Mouse (Mus musculus): ENCODE measurements around the gene Ogdh. TPM values are rescaled to one million over a fixed set of nuclear protein-coding genes. Genes with fewer than 3 reads are reported as not detected.
"Not testable (repeated sequence)": the region's sequence is repeated elsewhere in the genome, so short reads cannot be mapped to it uniquely, and the experiment has no call there.

Gene Ogdh
- total RNA-seq (2017) = 97.5 and 110 TPM in 2 replicates

DNA sequence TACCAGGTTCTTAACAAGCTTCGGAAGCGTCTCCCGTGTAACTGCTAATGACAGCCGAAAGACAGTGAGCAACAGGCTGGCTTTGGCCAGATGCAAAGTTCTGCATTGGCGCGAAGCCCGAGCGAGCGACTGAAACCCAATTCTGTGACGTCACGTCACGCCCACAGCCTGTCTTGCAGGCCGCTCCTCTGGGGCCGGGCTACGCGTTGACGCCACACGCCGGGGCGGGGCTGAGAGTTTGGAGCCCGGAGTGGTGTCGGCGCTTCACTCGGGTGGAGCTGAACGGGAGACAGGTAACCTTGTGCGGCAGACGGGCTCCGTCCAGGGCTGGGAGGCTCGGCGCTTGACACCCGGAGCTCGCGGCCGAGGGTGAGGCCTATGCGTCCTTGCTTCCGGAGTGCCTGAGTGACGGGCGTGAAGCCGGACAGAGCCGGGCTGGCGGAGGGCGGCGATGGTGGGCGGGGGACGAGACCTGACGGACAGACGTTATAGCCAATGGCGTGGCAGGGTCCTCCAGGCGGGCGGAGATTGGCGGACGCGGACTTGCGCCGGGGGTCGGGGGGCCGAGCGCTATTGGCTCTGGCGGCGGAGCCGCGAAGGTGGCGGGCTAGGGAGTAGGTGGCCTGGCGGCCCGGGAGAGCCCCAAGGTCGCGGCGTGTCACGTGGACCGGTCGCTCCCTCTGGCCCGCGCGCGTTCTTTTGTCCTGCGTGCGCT, at the start of gene Ogdh:
Gene Ogdh (plus strand): TSS at position 233 of the 715 bp plus-strand sequence.
- ATAC-seq (ENCODE audit: extremely low read depth, insufficient number of reproducible peaks, low FRiP score, poor library complexity, severe bottlenecking) = peak; percentile 86

GRCm38 (mm10) chr11:6244707-6245106, 46.7 kb upstream of the Ogdh start:
- no peak for ATAC-seq (ENCODE audit: extremely low read depth, insufficient number of reproducible peaks, low FRiP score, poor library complexity, severe bottlenecking)

- ATAC-seq (ENCODE audit: extremely low read depth, insufficient number of reproducible peaks, low FRiP score, poor library complexity, severe bottlenecking) = no peak
Observed at GRCm38 (mm10) chr11:6252248-6252647, 39.2 kb upstream of the Ogdh start.

DNA sequence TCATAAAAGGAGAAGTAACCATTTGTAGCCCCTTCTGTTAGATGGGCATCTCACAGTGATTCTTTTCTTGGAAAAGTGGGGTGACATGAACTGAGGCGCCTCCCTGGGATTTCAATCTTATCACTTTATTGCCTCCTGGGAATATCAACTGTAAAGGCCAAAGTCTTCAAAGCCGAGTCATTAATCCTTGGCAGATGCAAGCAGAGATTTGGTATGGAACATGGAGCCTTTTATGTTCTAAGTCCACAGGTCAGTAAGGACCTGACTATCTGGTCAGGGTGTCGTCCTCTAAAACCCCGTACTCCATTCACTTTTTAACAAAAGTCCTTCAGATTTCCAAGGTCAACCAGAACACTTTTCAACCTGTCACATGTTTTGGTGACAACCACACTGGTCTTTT, 38.6 kb upstream of the Ogdh start:
- ATAC-seq (ENCODE audit: extremely low read depth, insufficient number of reproducible peaks, low FRiP score, poor library complexity, severe bottlenecking) = no peak

DNA sequence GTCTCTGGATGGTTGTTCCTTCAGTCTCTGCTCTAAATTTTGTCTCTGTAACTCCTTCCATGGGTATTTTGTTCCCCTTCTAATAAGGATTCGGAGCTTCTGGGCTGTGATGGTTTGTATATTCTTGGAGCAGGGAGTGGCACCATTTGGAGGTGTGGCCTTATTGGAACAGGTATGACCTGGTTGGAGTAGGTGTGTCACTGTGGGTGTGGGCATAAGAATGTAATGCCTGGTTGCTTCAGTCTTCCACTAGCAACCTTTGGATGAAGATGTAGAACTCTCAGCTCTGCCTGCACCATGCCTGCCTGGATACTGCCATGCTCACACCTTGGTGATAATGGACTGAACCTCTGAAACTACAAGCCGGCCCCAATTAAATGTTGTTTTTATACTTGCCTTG, 36.8 kb upstream of the Ogdh start:
- ATAC-seq (ENCODE audit: extremely low read depth, insufficient number of reproducible peaks, low FRiP score, poor library complexity, severe bottlenecking) = not testable (repeated sequence)

DNA sequence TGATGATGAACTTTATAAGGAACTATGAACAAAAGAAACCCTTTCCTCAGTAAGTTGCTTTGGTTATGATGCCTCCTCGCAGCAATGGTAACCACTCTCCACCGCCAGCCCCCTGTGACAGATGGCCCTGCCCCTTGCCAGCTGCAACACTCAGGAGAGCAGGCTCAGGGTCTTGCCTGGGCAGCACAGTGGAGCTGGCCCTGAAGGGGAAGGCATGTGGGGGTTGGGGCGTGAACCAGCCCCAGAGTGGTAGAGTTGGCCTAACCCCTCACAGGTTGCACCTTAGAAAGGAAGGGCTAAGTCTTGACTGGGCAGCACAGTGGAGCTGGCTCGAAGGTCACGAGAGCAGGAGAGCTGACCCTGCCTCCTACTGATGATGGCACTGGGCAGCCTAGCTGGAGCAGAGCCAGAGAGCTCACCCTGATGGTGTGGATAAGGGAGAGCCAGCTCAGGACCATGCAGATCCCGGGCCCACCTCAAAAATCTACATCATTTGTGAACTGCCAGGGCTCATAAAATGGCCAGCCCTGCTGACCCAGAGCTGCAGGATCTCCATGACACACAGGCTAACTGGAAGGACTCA, 34.9 kb upstream of the Ogdh start:
- no peak for ATAC-seq (ENCODE audit: extremely low read depth, insufficient number of reproducible peaks, low FRiP score, poor library complexity, severe bottlenecking)

- no peak for ATAC-seq (ENCODE audit: extremely low read depth, insufficient number of reproducible peaks, low FRiP score, poor library complexity, severe bottlenecking)
Observed at GRCm38 (mm10) chr11:6259413-6259812, 32.0 kb upstream of the Ogdh start.

DNA sequence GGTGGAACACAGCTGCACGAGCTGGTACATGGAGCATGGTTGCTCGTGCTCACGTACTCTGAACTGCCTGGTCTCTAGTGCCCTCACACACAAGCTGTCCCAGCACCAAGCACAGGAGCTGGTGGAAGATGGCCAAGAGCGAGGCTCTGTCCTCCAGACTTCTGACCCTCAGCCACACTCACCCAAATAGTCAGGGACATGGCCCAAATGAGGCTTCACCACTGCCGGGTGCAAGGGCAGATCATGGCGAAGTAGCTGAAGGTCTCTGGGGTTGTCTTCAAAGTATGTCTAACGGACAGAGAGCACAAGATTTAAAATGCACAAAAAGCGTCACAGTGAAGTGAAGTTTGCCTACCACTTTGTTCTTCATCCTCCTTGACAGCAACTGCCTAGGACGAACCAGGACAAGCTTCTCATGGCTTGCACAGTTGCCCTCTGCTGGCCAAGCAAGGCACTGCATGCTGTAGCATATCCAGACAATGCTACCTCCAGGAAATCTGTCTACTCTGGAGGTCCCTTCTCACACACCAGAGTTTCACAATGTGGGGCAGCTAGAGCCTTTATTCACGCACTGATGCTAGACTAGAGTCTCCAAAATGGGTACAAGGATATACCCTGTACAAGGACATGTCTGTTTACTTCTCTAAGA, 29.9 kb upstream of the Ogdh start:
- peak; percentile 66; the same call in 1 of the 2 replicates for ATAC-seq (ENCODE audit: extremely low read depth, insufficient number of reproducible peaks, low FRiP score, poor library complexity, severe bottlenecking)

DNA sequence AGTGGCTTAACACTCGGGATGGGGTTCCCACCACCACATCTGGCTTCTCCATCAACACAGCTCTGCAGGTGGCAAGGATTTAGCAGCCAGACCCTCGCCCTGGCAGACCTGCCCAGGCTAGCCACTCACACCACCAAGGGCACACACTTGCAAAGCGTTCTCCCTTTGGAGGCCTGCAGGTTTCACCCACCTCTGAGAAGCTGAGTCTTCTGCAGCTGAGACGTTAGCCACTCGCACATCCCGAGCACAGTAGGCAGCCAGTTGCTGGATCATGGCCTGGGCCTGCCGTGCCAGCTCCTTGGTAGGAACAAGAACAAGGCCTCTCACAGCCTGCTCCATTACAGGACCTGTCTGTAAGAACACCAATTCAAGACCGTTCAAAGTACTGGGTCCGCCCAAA, 24.8 kb upstream of the Ogdh start:
- no peak for ATAC-seq (ENCODE audit: extremely low read depth, insufficient number of reproducible peaks, low FRiP score, poor library complexity, severe bottlenecking)

DNA sequence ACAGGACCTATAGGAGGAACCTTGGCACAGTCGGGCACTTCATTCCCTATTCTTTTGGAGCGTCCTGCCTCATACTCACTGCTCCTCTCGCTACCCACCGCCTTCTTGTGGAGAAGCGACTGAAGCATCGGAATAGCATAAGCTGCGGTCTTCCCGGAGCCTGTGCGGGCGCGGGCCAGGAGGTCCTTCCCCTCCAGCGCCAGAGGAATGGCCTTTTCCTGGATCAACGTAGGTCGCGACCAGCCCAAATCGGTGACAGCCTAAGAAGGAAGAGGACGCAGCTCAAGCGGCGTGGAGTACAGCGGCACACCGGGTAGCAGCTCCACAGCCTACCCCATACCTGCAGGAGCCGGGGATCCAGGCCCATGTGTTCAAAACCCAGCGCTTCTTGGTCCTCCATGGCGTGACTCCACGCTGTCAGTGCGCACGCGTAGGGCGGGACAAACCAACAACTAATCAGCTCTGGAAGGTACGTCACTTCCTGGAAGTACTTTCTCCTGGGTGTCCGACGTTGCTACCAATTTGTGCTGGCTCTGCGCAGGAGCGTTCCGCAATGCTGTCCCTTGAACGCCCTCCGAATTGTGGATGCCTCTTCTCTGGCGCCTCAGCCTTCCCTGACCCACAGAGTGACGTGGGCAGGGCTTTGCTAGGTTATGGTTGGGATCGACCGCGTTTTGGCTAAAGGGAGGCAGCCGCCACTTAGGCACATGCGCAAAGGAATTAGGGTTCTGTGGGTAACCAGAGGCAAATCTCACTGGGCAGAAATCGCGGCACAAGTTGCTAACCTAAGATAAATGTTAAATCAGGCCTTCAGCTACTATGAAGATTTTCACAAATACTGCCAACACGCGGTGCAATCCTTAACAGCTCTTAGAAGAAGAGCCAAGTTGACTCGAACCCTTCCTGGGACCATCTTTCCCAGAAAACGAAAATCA, 23.8 kb upstream of the Ogdh start, which contains the start of gene Ddx56:
Gene Ddx56 (minus strand): TSS at position 453 of the 935 bp plus-strand sequence.
- ATAC-seq (ENCODE audit: extremely low read depth, insufficient number of reproducible peaks, low FRiP score, poor library complexity, severe bottlenecking) = peak; percentile 98

- no peak for ATAC-seq (ENCODE audit: extremely low read depth, insufficient number of reproducible peaks, low FRiP score, poor library complexity, severe bottlenecking)
Observed at GRCm38 (mm10) chr11:6273607-6274006, 17.8 kb upstream of the Ogdh start.

GRCm38 (mm10) chr11:6274387-6275093, 16.9 kb upstream of the Ogdh start, which contains the start of gene Tmed4:
TSS of gene Tmed4 (minus strand) at chr11:6274870.
- ATAC-seq (ENCODE audit: extremely low read depth, insufficient number of reproducible peaks, low FRiP score, poor library complexity, severe bottlenecking) = peak; percentile 94

DNA sequence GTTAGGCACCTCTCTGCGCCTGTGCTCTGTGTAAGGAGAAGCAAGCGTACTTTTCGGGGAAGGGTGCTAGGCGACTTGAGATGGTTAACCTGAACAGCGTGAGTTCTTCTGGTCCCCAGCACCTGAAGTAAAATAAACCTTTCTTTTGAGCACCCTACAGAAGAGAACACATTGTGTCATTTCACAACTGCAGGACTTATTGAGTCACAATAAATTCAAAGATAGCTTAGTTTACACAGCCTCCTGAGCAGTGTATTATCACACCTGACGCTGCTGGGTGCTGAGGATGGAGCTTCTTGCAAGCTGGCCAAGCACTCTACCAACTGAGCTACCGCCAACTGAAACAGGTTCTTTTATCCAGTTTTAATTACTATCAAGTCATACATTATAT, 16.3 kb upstream of the Ogdh start:
- ATAC-seq (ENCODE audit: extremely low read depth, insufficient number of reproducible peaks, low FRiP score, poor library complexity, severe bottlenecking) = no peak

DNA sequence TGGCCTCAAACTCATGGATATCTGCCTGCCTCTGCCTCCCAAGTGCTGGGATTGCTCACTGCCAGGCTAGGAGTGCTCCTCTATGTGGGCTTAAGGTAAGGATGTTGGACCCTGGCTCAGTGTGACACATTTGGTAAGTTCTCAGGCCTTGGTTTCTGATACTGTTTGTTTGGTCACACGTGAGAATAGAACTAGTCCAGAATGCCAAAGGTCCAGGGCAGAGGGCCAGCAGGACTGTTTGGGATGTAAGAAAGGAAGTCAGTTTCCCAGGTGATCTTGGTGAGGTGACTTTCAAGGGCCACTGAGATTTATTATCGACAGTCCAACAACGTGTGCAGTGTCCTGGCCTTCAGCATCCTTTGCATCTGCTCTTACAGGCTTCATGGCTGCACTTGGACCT, 15.0 kb upstream of the Ogdh start:
- no peak for ATAC-seq (ENCODE audit: extremely low read depth, insufficient number of reproducible peaks, low FRiP score, poor library complexity, severe bottlenecking)

DNA sequence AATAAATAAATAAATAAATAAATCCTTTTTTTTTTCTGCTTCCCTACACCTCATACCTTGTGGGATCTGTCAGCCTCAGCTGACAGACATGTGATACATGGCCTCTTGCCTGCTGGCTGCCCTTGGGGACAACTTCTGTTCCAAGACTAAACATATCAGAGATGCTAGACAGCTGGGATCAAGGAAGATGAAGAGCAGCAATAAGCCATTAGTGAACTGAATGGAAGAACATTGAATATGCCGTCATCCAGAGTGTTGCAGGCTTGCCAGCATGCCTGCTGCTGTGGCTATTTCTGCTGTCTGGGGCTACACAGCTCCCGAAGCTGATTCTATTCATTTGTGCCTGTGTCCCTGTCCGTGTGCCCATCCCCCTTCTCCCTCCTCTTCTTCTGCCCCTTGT, 8.5 kb upstream of the Ogdh start:
- no peak for ATAC-seq (ENCODE audit: extremely low read depth, insufficient number of reproducible peaks, low FRiP score, poor library complexity, severe bottlenecking)

DNA sequence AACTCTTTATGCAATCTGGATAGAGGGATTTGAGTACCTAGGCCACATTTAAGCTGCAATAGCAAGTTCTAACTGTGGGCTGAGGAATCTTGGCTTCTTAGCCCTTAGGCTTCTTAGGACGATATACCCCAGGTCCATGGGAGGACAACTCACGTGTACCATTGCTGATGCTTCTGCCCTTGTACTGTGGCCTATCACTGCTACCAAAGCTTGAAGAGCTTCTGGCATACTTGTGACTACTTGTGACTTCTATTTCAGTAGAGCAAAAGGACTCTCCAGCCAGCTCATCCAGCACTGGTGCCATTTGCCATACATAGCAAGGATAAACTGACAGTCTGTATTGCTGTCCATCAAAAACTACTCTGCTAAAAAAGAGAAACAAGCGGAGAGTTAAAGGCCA, 1.3 kb upstream of the Ogdh start:
- no peak for ATAC-seq (ENCODE audit: extremely low read depth, insufficient number of reproducible peaks, low FRiP score, poor library complexity, severe bottlenecking)

DNA sequence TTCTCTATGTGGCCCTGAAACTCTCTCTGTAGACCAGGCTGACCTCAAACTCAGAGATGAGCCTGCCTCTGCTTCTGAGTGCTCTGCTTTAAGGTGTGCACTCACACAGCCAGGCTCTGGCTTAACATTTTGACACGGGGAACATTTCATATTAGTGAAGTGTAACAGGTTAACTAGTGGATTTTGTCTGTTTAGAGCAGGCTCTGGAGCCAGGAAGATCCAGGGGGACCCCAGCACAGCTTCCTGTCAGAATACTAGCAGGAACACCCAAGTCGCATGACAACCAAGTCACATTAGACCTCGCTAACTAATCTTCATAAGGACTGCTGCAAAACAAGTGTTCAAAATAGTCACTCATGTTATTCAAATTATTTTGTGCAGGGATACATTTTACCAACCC, 550 bp upstream of the Ogdh start:
- no peak for ATAC-seq (ENCODE audit: extremely low read depth, insufficient number of reproducible peaks, low FRiP score, poor library complexity, severe bottlenecking)

- peak; percentile 54 for ATAC-seq (ENCODE audit: extremely low read depth, insufficient number of reproducible peaks, low FRiP score, poor library complexity, severe bottlenecking)
Observed at GRCm38 (mm10) chr11:6292116-6292987, 919 bp downstream of the Ogdh start.

Data from neutrophil, adult 5-6 weeks (primary cell).